Mouse (Mus musculus): Measurements from ENCODE around the gene Mpg.

Gene Mpg

DNA sequence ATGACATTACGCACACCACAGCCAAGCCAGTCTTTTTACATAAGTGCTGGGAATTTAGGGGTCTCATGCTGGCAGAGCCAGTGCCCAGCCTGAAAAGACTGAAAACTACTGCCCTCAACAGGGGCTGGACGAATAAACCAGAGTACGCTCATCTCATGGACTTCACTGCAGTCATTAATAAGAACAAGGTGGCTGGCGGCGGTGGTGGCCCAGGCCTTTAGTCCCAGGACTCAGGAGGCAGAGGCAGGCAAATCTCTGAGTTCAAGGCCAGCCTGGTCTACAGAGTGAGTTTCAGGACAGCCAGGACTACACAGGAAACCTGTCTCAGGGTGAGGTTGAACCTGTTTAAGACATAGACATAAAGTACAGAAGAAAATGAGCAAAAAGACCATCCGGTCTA lies 39.9 kb downstream of the Mpg start:
- DNase-seq: no peak

DNA sequence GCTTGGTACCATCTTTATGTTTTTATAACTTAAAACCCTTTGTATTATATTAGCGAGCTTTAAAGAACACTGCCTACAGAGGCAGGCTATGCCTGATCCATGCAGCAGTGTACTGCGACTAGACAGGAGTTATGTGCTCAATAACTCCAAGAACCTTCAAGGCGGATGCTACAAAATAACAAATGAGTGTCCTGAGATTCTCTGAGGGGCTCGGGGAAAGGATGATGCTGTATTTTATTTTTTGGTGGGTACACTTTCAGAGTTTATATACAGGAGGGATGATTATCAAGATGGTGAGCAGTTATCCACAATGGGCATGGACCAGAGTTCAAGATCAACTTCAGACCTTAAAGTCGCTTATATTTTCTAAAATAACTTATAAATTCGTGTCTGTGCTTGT lies 40.5 kb downstream of the Mpg start:
- no peak for DNase-seq

DNA sequence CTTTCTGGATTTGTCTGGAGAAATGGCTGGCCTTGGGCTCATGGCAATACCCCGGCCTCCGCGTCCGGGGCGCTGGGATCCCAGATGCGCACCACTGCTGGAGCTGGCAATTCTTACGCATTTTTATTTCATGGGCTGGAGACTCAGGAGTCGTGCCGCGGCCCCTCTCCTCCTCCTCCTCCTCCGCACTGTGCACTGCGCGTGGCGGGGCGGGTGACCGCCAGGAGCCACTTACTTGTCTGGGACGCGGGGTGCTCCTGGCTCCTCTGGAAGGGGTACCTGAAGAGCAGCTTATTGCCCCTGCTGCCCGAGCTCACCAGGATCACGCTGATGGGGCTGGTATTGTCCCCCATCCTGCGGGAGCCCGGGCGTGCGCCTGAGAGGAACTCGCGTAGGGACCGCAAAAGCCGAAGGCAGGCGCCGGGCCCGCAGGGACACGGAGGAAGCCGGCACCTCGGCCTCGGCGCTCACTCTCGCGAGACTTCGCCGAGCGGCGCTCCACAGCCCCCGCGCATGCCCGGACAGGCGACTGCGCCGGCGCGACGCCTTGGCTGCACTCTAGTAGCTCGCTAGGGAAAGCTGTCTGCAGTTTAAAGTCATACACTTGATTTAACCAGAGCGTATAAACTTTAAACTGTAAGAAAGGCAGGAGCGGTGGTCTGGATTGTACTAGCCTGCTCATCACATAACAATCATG lies 41.0 kb downstream of the Mpg start, which contains the start of gene Nprl3:
Gene Nprl3, minus strand, starts transcription at position 520 of the 697 bp plus-strand sequence.
- DNase-seq: peak; percentile 95

DNA sequence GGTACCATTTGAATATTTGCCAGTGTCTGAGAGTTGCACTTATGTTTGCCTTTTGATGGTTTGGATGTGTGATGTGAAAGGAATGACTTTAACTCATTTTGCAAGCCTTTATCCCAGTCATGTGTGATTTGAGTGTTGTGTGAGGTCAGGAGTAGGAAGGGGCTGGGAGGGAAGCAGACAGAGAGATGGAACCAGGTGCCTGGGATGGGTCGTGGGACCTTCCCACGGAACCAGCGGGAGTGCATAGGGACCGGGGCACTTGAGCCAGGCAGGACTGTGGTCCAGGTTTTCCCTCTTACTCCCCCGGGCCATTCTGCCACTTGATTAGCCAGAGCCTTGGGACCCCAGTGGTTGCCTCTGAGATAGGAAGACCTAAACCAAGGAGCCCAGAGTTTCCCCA lies 41.7 kb downstream of the Mpg start:
- no peak for DNase-seq

DNA sequence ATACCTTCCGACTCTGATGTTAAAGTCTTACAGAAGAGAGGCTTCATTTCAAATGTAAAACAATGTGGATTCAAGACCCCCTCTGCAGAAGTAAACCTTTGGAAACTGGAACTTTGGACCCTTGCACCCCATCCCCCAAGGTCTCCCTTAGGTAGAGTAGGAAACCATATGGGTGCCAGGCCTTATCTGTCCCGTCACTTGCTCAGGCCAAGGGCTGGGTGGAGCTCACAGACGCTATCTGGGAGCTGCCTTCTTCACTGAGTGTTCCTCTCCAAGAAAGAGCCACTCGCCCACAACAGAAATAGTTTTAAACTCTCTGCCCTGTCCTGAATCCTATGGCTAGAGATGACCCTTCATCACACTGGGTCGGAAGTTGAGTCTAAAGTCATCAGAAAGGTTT lies 42.6 kb downstream of the Mpg start:
- DNase-seq: no peak

DNA sequence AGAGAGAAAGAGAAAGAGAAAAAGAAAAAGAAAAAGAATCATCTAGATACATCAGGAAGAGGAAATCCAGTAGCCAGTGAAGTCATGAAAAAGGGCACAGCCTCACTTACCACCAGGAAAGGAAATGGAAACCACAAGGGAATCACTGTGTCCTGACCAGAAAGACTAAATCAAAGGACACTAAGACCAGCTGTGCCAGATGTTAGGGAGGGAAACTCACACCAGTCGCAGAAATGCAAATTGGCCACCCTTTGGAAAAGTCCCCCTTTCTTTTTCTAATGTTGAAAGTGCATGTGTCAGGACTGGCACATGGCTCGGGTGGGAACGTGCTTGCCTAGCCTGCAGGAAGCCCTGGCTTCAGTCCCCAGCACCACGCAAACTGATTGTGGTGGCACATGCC lies 44.9 kb downstream of the Mpg start:
- DNase-seq: no peak

DNA sequence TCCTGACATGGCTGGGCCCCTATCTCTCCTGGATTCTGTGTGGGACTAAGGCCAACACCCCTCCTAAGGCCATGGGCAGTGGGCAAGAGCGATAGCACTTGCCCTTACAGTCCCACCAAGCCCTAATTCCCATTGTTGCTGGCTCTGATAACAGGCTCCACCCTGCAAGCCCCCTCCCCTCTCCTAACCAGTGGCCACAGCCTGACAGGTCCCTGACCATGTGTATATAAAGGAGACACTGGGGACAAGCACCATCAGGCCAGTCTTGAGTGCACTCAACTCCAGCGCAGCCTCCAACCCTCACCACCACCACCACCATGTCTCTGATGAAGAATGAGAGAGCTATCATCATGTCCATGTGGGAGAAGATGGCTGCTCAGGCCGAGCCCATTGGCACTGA lies 50.0 kb downstream of the Mpg start, which contains the start of gene Hba-x:
Gene Hba-x, plus strand, starts transcription at position 54 of the 400 bp plus-strand sequence.
- no peak for DNase-seq

DNA sequence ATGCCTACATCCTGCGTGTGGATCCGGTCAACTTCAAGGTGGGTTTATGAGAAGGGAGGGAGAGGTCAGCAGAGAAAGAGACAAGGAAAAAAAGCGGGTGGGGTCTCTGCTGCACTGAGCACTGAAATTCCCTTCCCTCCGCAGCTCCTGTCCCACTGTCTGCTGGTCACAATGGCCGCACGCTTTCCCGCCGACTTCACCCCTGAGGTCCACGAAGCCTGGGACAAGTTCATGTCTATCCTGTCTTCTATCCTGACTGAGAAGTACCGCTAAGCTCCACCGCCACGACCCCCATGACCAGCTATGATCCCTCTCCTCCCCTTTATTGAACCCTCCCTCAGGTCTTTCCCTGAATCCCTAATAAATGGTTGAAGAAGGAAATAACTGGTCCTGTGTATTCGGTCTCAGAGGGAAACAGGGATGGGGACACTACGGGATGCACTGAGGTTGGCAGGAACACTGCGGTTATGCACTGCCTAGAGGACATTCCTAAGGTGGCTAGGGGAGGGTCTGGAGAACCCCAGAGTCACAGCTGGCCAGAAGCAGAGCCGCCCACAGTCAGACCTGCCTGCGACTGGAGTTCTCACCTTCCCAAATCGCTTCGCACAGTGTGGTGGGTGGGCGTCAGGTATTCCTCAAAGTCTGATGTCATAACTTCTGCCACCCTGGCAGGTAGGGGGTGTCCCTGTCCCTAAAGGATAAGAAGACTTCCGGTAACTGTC lies 51.6 kb downstream of the Mpg start:
- DNase-seq: no peak

DNA sequence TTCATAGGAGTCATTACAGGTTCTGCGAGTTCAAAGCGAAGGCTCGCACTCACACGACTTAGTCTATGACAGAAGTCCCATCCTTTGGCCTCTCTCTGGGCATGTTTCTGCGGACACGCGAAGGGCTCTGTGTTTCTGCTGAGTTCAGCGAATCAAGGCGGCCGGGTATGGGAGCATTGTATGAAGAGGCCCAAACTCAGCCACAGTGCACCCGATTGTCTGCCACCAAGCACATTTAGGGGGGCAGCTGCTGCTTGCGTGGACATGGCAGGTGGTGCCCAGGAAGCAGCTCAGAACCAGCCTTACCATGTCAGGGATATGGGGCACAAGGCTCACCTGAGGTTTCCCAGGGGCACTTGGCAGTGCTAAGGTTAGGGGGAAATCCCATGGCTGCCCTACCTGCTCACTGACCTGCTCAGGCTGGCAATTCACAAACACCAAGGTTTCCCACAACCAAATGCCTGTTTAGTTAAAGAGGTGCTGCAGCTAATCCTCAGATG lies 52.2 kb downstream of the Mpg start:
- DNase-seq: no peak

DNA sequence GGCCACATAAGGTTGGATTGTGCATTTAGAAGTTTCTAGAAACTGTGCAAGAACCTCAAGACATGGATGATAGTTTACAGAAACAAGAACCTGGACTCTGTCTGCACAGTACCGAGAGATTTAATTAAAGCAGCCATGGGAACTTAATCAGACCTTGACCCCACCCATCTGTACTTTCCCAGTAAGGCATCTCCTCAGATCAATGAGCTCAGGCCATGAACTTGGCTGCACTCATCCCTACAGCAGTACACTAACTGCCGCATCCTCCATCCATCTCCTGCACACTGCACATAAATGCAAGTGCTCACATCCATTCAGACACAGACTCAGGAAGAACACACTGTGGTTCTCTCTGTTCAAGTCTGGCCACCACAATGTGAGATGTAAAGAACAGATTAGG lies 54.3 kb downstream of the Mpg start:
- no peak for DNase-seq

DNA sequence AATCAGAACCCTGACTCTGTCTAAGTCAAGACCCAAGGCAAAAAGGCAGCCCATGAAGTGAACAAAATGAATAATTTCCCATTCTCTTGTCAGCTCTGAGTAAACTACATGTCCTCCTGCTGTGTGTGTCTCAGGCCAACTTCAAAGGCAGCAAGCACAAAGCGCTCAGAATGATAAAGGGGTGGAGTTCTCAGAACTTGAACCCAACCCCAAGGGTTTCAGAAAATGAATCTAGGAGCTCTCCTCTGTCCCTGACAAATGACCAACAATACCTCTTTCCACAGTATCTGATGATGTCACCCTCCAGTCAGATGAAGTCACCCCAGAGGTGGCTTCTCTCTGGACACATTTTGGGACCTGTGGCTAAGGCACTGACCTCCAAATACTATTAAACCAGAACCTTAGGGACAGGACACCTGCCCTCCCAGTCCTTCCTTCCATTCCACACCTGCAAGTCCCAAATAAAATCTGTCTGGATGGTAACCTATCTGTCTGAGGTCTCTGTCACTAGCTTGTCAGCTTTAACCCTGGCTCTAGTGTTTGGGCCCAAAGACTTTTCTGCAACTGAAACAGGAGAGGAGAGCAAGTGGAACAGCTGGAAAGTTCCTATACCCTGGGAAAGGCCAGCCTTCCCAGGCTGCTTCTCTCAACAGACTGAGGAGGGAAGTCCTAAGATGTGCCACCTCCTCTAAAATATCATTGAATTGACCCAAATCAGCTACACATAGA lies 55.3 kb downstream of the Mpg start:
- no peak for DNase-seq

Measured in right cerebral cortex, postnatal 4 days (tissue).